Mouse (Mus musculus) hindbrain, embryonic 11.5 days (tissue): ENCODE results near the gene Sstr4. TPM values are rescaled to one million over a fixed set of nuclear protein-coding genes. Genes with fewer than 3 reads are reported as not detected.
A peak's percentile ranks its signal among the peaks of the same experiment; 100 is the strongest.

Source experiments
- ATAC-seq: fragments of 200-750 bp; cut with Nextera tagmentation; 2 replicates; pipeline ENCODE4 v1.8.0; 2017; ENCODE audit warnings: mild to moderate bottlenecking, moderate TSS enrichment, moderate library complexity; ENCODE audit not compliant: low FRiP score
- DNase-seq: peaks from one replicate; pipeline ENCODE4 v3.0.0-alpha.2; 2015; ENCODE audit warnings: low spot score
- H3K27ac ChIP-seq: fragments of 300-500 bp; sonication (generic); 2 replicates; pipeline ENCODE4 v1.5.1; 2014; ENCODE audit warnings: mild to moderate bottlenecking, low read depth, low read length
- H3K27me3 ChIP-seq: fragments of 300-500 bp; sonication (generic); 2 replicates; pipeline ENCODE4 v1.6.1; 2014; ENCODE audit warnings: mild to moderate bottlenecking, low read length, moderate library complexity, mixed read lengths; ENCODE audit not compliant: control insufficient read depth, insufficient read depth
- H3K36me3 ChIP-seq: fragments of 300-500 bp; sonication (generic); 2 replicates; pipeline ENCODE4 v1.6.1; 2014; ENCODE audit warnings: mild to moderate bottlenecking, low read length, moderate library complexity, mixed read lengths; ENCODE audit not compliant: control insufficient read depth, insufficient read depth
- H3K4me1 ChIP-seq: fragments of 300-500 bp; sonication (generic); replicated peaks from 2 replicates; pipeline ENCODE4 v1.6.1; 2014; ENCODE audit warnings: low read length, mixed read lengths; ENCODE audit not compliant: control insufficient read depth, insufficient read depth
- H3K4me2 ChIP-seq: fragments of 300-500 bp; sonication (generic); replicated peaks from 2 replicates; pipeline ENCODE4 v1.6.1; 2014; ENCODE audit warnings: mild to moderate bottlenecking, low read depth, low read length
- H3K4me3 ChIP-seq: fragments of 300-500 bp; sonication (generic); 2 replicates; pipeline ENCODE4 v1.5.1; 2014; ENCODE audit warnings: low read depth, low read length
- H3K9ac ChIP-seq: fragments of 300-500 bp; sonication (generic); 2 replicates; pipeline ENCODE4 v1.6.1; 2014; ENCODE audit warnings: low read depth, low read length
- H3K9me3 ChIP-seq: fragments of 300-500 bp; sonication (generic); 2 replicates; pipeline ENCODE4 v1.6.1; 2016; ENCODE audit warnings: low read length; ENCODE audit not compliant: control insufficient read depth
- WGBS: fragments of 180-500 bp; shearing (Covaris S2); extraction: QIAGEN DNeasy Blood & Tissue Kit; methylation state at CpG from one replicate; pipeline ENCODE4 v1.1.7; 2014; 5-methylcytosine and 5-hydroxymethylcytosine counted together
- polyA plus RNA-seq: library from polyadenylated mRNA; unstranded; fragments of >200 nt; fragmentation: Nextera tagmentation; extraction: Ambion mirVana; gene quantifications from 2 replicates; pipeline ENCODE4 v1.2.1, GENCODE M21; 2014

Gene Sstr4
- polyA plus RNA-seq, 1 experiment from 2014 or later = 0.85 TPM

- no peak for DNase-seq
- no peaks in the 10 kb centered on the region for H3K36me3 ChIP-seq
- H3K27me3 ChIP-seq = no peaks in the 10 kb centered on the region
- H3K4me3 ChIP-seq = no peak overlapping the region
- WGBS = 65% methylated on average over 2 of the region's 2 CpGs
- no peaks in the 10 kb centered on the region for H3K4me1 ChIP-seq
- H3K4me2 ChIP-seq = no peak overlapping the region
- no peak overlapping the region for H3K27ac ChIP-seq
- ATAC-seq = no peak
- H3K9me3 ChIP-seq = no peaks in the 10 kb centered on the region
- H3K9ac ChIP-seq = no peak overlapping the region
Observed at GRCm38 (mm10) chr2:148432346-148432745, 37.2 kb downstream of the Sstr4 start.

GRCm38 (mm10) chr2:148436285-148436684, 41.1 kb downstream of the Sstr4 start:
- WGBS = 63% methylated on average over 3 of the region's 3 CpGs
- Histone ChIP-seq H3K9me3 (no peaks in the 10 kb centered on the region), H3K36me3 (no peaks in the 10 kb centered on the region), H3K4me2 (no peak overlapping the region), H3K9ac (no peak overlapping the region), H3K27me3 (no peaks in the 10 kb centered on the region), H3K4me1 (no peaks in the 10 kb centered on the region), H3K27ac (no peak overlapping the region), H3K4me3 (no peak overlapping the region)
- DNase-seq (no peak), ATAC-seq (no peak)

- Histone ChIP-seq H3K27me3 (no peaks in the 10 kb centered on the region), H3K27ac (no peak overlapping the region), H3K9ac (no peak overlapping the region), H3K9me3 (no peaks in the 10 kb centered on the region), H3K4me1 (no peaks in the 10 kb centered on the region), H3K4me3 (no peak overlapping the region), H3K4me2 (no peak overlapping the region), H3K36me3 (no peaks in the 10 kb centered on the region)
- WGBS = 75% methylated on average over 3 of the region's 3 CpGs
- ATAC-seq (no peak), DNase-seq (no peak)
Observed at GRCm38 (mm10) chr2:148439691-148440276, 44.6 kb downstream of the Sstr4 start.

- Histone ChIP-seq H3K4me2 (no peak overlapping the region), H3K36me3 (no peaks in the 10 kb centered on the region), H3K4me3 (no peak overlapping the region), H3K9ac (no peak overlapping the region), H3K27ac (no peak overlapping the region), H3K27me3 (no peaks in the 10 kb centered on the region), H3K4me1 (no peaks in the 10 kb centered on the region), H3K9me3 (no peaks in the 10 kb centered on the region)
- 85% methylated on average over 10 of the region's 10 CpGs for WGBS
- no peak for ATAC-seq
- DNase-seq = no peak
Observed at GRCm38 (mm10) chr2:148441421-148441820, 46.3 kb downstream of the Sstr4 start.

- no peaks in the 10 kb centered on the region for H3K9me3 ChIP-seq
- no peaks in the 10 kb centered on the region for H3K4me1 ChIP-seq
- H3K9ac ChIP-seq = no peak overlapping the region
- H3K27ac ChIP-seq = no peak overlapping the region
- 85% methylated on average over 4 of the region's 4 CpGs for WGBS
- H3K4me3 ChIP-seq = no peak overlapping the region
- DNase-seq (no peak), ATAC-seq (no peak)
- H3K4me2 ChIP-seq = no peak overlapping the region
- no peaks in the 10 kb centered on the region for H3K27me3 ChIP-seq
- no peaks in the 10 kb centered on the region for H3K36me3 ChIP-seq
Observed at GRCm38 (mm10) chr2:148442172-148442571, 47.0 kb downstream of the Sstr4 start.

GRCm38 (mm10) chr2:148442710-148443109, 47.6 kb downstream of the Sstr4 start:
- no peaks in the 10 kb centered on the region for H3K9me3 ChIP-seq
- no peaks in the 10 kb centered on the region for H3K4me1 ChIP-seq
- DNase-seq (no peak), ATAC-seq (no peak)
- H3K27ac ChIP-seq = no peak overlapping the region
- H3K27me3 ChIP-seq = no peaks in the 10 kb centered on the region
- H3K9ac ChIP-seq = no peak overlapping the region
- no peak overlapping the region for H3K4me3 ChIP-seq
- no peaks in the 10 kb centered on the region for H3K36me3 ChIP-seq
- H3K4me2 ChIP-seq = no peak overlapping the region
- 84% methylated on average over 4 of the region's 4 CpGs for WGBS

GRCm38 (mm10) chr2:148443249-148443958, 48.3 kb downstream of the Sstr4 start, which contains the start of gene Cd93:
Gene Cd93, minus strand, starts transcription at chr2:148443563.
- Histone ChIP-seq H3K9me3 (no peaks in the 10 kb centered on the region), H3K27me3 (no peaks in the 10 kb centered on the region), H3K4me3 (no peak within 1 kb of the TSS), H3K4me1 (no peaks in the 10 kb centered on the region), H3K27ac (0 out of 2 replicates have a peak within 1 kb of the TSS, but pooled peaks have one; percentile 47), H3K36me3 (no peaks in the 10 kb centered on the region), H3K4me2 (no peak within 1 kb of the TSS), H3K9ac (no peak within 1 kb of the TSS)
- 55% methylated on average over 13 of the region's 13 CpGs for WGBS
- no peak for ATAC-seq
- peak; percentile 12 for DNase-seq

- 67% methylated on average over 1 of the region's 1 CpGs for WGBS
Observed at GRCm38 (mm10) chr2:148444472-148444871, 49.3 kb downstream of the Sstr4 start.

GRCm38 (mm10) chr2:148445616-148446015, 50.5 kb downstream of the Sstr4 start:
- ATAC-seq (no peak), DNase-seq (no peak)
- H3K9ac ChIP-seq = no peak overlapping the region
- no peak overlapping the region for H3K27ac ChIP-seq
- 93% methylated on average over 1 of the region's 1 CpGs for WGBS
- no peaks in the 10 kb centered on the region for H3K36me3 ChIP-seq
- no peak overlapping the region for H3K4me2 ChIP-seq
- H3K4me1 ChIP-seq = no peaks in the 10 kb centered on the region
- H3K9me3 ChIP-seq = no peaks in the 10 kb centered on the region
- no peak overlapping the region for H3K4me3 ChIP-seq
- no peaks in the 10 kb centered on the region for H3K27me3 ChIP-seq

More at GRCm38 (mm10) chr2:148444472-148444871, 49.3 kb downstream of the Sstr4 start:
- Histone ChIP-seq H3K4me1 (no peaks in the 10 kb centered on the region), H3K9ac (no peak overlapping the region), H3K36me3 (no peaks in the 10 kb centered on the region), H3K27ac (no peak overlapping the region), H3K4me2 (no peak overlapping the region), H3K9me3 (no peaks in the 10 kb centered on the region), H3K27me3 (no peaks in the 10 kb centered on the region), H3K4me3 (no peak overlapping the region)
- no peak for DNase-seq
- ATAC-seq = no peak
